Mouse (Mus musculus) limb, embryonic 11.5 days (tissue): ENCODE results near the gene Rxfp3. TPM values are rescaled to one million over a fixed set of nuclear protein-coding genes. Genes with fewer than 3 reads are reported as not detected.
A peak's percentile ranks its signal among the peaks of the same experiment; 100 is the strongest.

Experiments
- ATAC-seq: fragments of 200-750 bp; cut with Nextera tagmentation; 2 replicates; pipeline ENCODE4 v1.8.0; 2017; ENCODE audit warnings: low read depth; ENCODE audit not compliant: insufficient number of reproducible peaks, low FRiP score, low TSS enrichment
- DNase-seq: peaks from one replicate; pipeline ENCODE4 v3.0.0-alpha.2; 2015; ENCODE audit warnings: low spot score
- H3K27ac ChIP-seq: fragments of 300-500 bp; sonication (generic); replicated peaks from 2 replicates; pipeline ENCODE4 v1.5.1; 2014; ENCODE audit warnings: low read depth, mild to moderate bottlenecking, low read length
- H3K27me3 ChIP-seq: fragments of 300-500 bp; sonication (generic); 2 replicates; pipeline ENCODE4 v1.6.1; 2014; ENCODE audit warnings: mild to moderate bottlenecking, low read length, mixed read lengths; ENCODE audit not compliant: control insufficient read depth, insufficient read depth
- H3K36me3 ChIP-seq: fragments of 300-500 bp; sonication (generic); 2 replicates; pipeline ENCODE4 v1.6.1; 2014; ENCODE audit warnings: mild to moderate bottlenecking, low read length, moderate library complexity, mixed read lengths; ENCODE audit not compliant: control insufficient read depth, insufficient read depth
- H3K4me1 ChIP-seq: fragments of 300-500 bp; sonication (generic); 2 replicates; pipeline ENCODE4 v1.6.1; 2014; ENCODE audit warnings: low read length, mixed read lengths; ENCODE audit not compliant: control insufficient read depth, insufficient read depth
- H3K4me2 ChIP-seq: fragments of 300-500 bp; sonication (generic); 2 replicates; pipeline ENCODE4 v1.6.1; 2014; ENCODE audit warnings: low read depth, mild to moderate bottlenecking, moderate library complexity; ENCODE audit not compliant: severe bottlenecking
- H3K4me3 ChIP-seq: fragments of 300-500 bp; sonication (generic); 2 replicates; pipeline ENCODE4 v1.5.1; 2014; ENCODE audit warnings: low read depth, low read length
- H3K9ac ChIP-seq: fragments of 300-500 bp; sonication (generic); 2 replicates; pipeline ENCODE4 v1.6.1; 2014; ENCODE audit warnings: mild to moderate bottlenecking, low read length
- H3K9me3 ChIP-seq: fragments of 300-500 bp; sonication (generic); 2 replicates; pipeline ENCODE4 v1.6.1; 2016; ENCODE audit warnings: low read length; ENCODE audit not compliant: control insufficient read depth
- WGBS: fragments of 180-500 bp; shearing (Covaris S2); extraction: QIAGEN DNeasy Blood & Tissue Kit; methylation state at CpG from one replicate; pipeline ENCODE4 v1.1.7; 2014; 5-methylcytosine and 5-hydroxymethylcytosine counted together
- polyA plus RNA-seq: library from polyadenylated mRNA; unstranded; fragments of >200 nt; fragmentation: Nextera tagmentation; extraction: Ambion mirVana; gene quantifications from 2 replicates; pipeline ENCODE4 v1.2.1, GENCODE M21; 2014

Gene Rxfp3
- polyA plus RNA-seq, 1 experiment from 2014 or later, result 0.53 TPM

DNA sequence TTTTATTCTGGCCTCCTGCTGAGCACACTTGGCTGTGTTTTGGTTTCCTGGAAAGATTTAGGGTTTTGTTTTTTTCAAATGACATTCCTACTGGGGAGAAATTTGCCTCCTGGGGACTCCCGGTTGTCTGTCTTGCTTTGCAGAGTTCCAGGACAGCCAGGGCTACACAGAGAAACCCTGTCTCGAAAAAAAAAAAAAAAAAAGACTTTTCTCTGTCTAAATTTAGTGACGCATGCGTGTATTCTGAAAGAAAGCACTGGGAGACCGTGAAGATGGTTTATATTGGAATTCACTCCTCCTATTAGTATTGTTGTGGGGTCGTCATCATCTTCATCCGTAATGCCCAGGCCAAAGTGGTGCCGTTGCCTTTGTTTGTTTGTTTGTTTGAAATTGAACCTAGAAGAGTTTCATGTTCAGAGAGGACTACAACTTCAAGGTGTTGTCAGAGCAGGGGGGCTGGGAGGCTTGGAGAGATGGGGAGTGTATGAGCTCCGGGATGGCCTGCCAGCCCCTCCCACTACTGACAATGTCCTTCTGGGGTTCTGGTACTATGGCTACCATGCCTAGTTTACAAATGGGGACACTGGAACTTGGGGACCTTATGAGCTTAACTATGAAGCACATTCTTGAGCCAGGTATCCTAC lies 27.9 kb upstream of the Rxfp3 start:
- no peak for ATAC-seq
- no peak overlapping the region; the same call in 1 of the 2 replicates for H3K27ac ChIP-seq
- peak; percentile 26 for DNase-seq
- H3K36me3 ChIP-seq, result no peaks in the 10 kb centered on the region
- no peaks in the 10 kb centered on the region for H3K9me3 ChIP-seq
- no peaks in the 10 kb centered on the region for H3K27me3 ChIP-seq
- peak overlapping the region; percentile 28 for H3K4me3 ChIP-seq
- H3K4me1 ChIP-seq, result peaks cover 13% of the 10 kb centered on the region
- 18% methylated on average over 9 of the region's 9 CpGs for WGBS
- no peak overlapping the region for H3K9ac ChIP-seq
- H3K4me2 ChIP-seq, result peak overlapping the region; percentile 53

DNA sequence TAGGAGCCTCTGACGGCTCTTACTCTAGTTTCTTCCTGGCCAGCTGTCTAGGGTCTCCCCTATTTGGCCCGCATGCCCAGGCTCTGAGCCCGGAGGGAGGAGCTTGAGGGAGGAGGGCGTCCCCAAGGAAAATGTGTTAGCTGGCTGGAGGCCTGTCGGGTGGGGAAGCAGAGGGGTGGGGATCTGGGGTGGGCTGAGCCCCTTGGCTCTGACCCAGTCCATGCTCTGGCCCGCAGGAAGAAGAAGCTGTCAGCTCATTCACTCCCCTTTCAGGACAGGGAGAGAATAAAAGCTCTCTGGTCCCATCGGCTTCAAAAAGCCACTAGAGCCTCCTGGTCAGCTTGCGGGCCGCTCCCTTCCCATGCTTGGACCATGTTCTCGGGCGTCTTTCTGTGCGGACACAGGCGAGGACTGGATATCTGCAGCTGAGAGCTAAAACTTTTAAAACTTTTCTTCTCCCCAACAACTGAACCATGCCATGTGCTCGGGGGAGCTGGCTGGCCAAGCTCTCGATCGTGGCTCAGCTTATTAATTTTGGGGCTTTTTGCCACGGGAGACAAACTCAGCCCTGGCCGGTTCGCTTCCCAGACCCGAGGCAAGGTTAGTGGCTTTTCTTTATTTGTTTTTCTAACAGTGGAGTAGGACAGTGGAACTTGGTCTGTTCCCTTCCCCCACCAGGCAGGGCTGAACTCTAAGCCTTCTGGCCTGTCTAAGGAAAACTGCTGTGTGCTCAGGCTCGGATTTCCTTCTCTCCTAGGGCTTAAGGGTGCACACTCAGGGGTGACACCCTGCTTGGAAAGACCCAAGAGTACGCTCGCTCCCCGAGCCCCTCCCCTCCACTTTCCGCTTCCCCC lies 27.0 kb upstream of the Rxfp3 start, which contains the start of gene Adamts12:
Gene Adamts12, plus strand, starts transcription at position 233 of the 854 bp plus-strand sequence.
- Histone ChIP-seq H3K4me3 (peak within 1 kb of the TSS; percentile 28), H3K9me3 (no peaks in the 10 kb centered on the region), H3K27me3 (no peaks in the 10 kb centered on the region), H3K4me2 (peak within 1 kb of the TSS; percentile 53), H3K27ac (peak within 1 kb of the TSS; percentile 84), H3K36me3 (no peaks in the 10 kb centered on the region), H3K9ac (peak within 1 kb of the TSS; percentile 50), H3K4me1 (peaks cover 13% of the 10 kb centered on the region)
- DNase-seq (peak; percentile 68), ATAC-seq (peak; percentile 74)
- WGBS, result 2% methylated on average over 25 of the region's 25 CpGs

DNA sequence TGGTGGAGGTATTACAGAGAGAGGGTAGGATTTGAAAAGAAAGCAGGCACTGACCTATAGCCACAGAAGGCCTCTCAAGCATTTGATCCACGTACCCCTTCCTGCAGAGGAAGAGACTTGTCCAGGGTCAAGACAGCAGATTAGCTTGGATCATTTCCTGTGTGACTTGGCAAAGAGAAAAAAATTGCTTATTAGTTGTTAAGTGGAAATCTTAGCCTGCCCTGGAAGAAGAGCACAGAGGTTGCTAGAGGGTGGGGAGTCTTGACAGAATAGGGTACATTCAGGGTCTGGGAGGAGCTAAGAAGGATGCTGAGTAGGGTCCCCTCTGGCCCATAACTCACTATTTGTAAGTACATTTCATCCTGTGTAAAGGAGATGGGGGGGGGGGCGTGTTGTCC lies 26.4 kb upstream of the Rxfp3 start:
- 17% methylated on average over 2 of the region's 2 CpGs for WGBS
- Histone ChIP-seq H3K9me3 (no peaks in the 10 kb centered on the region), H3K27ac (peak overlapping the region; percentile 84), H3K9ac (no peak overlapping the region), H3K4me1 (peaks cover 13% of the 10 kb centered on the region), H3K4me2 (peak overlapping the region; percentile 53), H3K27me3 (no peaks in the 10 kb centered on the region), H3K4me3 (no peak overlapping the region), H3K36me3 (no peaks in the 10 kb centered on the region)
- DNase-seq (no peak), ATAC-seq (peak; percentile 28)

DNA sequence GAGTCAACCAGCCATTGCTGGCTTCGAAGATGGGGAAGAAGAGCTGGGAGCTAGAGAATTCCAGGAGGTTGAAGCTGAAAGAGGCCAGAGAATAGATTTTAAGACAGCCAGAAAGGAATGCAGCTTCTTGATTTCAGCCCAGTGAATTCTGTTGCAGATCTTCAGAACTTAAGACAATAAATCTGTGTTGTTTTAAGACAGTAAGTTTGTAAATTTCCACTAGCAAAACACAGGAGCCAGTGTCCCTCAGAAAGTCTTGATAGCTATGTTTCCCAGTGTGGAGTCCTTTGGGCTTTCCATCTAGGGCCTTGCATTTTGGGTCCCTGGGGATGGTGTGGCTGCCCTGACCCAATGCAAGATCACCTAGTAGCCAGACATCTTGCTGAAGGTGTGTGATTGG lies 25.1 kb upstream of the Rxfp3 start:
- H3K4me2 ChIP-seq, result no peak overlapping the region
- ATAC-seq (no peak), DNase-seq (no peak)
- 94% methylated on average over 1 of the region's 1 CpGs for WGBS
- no peaks in the 10 kb centered on the region for H3K36me3 ChIP-seq
- peaks cover 13% of the 10 kb centered on the region for H3K4me1 ChIP-seq
- no peaks in the 10 kb centered on the region for H3K27me3 ChIP-seq
- no peak overlapping the region for H3K4me3 ChIP-seq
- no peaks in the 10 kb centered on the region for H3K9me3 ChIP-seq
- no peak overlapping the region for H3K9ac ChIP-seq
- H3K27ac ChIP-seq, result no peak overlapping the region

DNA sequence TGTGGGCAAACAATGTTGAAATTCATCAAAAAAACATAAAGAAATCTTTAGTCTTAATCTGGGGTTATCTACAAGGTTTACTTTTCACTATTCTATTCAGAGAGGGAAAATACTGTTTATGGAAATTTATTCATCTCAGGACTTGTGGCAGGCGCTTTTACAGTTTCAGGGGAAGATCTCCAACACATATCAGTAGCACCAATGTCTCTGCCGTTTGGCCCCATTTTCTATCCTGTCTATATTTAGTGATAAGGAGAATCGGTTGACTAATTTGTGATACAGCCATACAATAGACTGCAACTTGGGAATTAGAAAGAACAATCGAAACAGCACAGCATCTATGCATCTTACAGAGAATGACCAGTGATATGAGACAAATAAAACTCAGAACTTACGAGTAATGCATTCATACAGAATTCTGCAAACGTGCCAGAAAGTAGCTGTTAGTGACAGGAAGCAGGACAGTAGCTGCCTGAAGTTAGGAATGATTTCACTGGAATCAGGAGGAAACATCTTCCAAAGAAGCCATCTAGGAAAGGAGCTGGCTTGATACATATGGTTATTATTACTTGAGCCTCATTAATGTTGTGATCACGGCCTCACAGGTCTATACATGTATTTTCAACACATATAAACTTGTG lies 16.8 kb upstream of the Rxfp3 start:
- Histone ChIP-seq H3K36me3 (no peaks in the 10 kb centered on the region), H3K9ac (no peak overlapping the region), H3K9me3 (no peaks in the 10 kb centered on the region), H3K4me3 (no peak overlapping the region), H3K27ac (no peak overlapping the region), H3K27me3 (no peaks in the 10 kb centered on the region), H3K4me1 (no peaks in the 10 kb centered on the region), H3K4me2 (no peak overlapping the region)
- no peak for ATAC-seq
- WGBS, result 80% methylated on average over 7 of the region's 7 CpGs
- no peak for DNase-seq

DNA sequence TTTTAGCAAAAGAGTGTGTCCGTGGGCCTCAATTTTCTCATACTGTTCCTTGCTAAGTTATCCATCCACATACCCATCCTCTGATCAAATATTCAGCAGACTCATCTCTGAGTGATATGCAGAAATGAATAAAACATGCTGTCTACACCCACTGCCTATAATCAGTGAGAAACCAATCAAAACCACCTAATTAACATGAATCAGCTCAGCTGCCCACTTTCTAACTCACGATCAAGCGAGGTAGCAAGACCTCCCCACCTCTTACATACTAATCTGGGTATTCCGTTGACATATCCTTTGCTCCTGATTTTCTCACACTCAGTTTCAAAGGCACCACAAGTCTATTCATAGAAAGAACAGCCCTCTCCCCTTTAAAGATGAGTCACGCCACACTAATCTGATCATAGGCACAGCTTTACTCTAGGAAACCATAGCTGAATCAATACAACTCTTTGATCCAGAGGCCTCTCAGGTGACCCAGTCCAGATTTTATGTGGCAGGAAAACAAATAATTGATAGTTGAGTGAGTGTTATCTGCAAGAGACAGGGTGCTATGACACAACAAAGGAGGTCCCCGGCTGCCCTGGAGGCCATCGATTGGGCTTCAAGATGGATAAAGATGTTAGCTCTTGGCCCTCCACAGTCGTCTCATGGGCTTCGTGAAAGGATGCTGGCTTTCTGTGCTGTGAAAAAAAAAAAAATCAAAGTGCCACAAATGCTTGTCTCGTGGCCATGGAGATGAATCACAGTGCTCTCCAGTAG lies 16.1 kb upstream of the Rxfp3 start:
- Histone ChIP-seq H3K9me3 (no peaks in the 10 kb centered on the region), H3K36me3 (no peaks in the 10 kb centered on the region), H3K9ac (no peak overlapping the region), H3K4me3 (no peak overlapping the region), H3K27me3 (no peaks in the 10 kb centered on the region), H3K4me2 (no peak overlapping the region), H3K4me1 (no peaks in the 10 kb centered on the region), H3K27ac (no peak overlapping the region)
- no peak for DNase-seq
- no peak for ATAC-seq
- 80% methylated on average over 10 of the region's 10 CpGs for WGBS

DNA sequence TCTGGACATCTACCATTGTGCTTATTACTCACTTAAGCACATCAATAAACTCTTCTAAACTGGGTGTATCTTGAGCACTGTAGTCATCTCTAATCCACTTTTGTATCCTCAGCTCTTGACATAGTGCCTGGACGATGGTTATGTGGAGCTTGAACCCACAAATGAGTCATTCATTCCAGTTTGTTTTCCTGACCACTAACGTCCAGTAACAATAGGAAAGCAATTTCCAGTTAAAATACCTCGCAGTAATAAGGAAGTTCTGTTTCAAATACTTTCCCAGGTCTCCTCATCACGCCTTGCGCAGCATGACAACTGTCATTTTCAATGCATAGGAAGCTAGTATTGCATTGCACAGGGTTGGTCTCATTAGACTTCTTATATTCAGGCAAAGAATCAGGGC lies 5.0 kb upstream of the Rxfp3 start:
- Histone ChIP-seq H3K27ac (no peak overlapping the region), H3K36me3 (no peaks in the 10 kb centered on the region), H3K9ac (no peak overlapping the region), H3K4me2 (no peak overlapping the region), H3K27me3 (peaks cover 3% of the 10 kb centered on the region; the same call in 1 of the 2 replicates), H3K4me3 (no peak overlapping the region), H3K4me1 (no peaks in the 10 kb centered on the region), H3K9me3 (no peaks in the 10 kb centered on the region)
- ATAC-seq (no peak), DNase-seq (no peak)
- 89% methylated on average over 5 of the region's 5 CpGs for WGBS

DNA sequence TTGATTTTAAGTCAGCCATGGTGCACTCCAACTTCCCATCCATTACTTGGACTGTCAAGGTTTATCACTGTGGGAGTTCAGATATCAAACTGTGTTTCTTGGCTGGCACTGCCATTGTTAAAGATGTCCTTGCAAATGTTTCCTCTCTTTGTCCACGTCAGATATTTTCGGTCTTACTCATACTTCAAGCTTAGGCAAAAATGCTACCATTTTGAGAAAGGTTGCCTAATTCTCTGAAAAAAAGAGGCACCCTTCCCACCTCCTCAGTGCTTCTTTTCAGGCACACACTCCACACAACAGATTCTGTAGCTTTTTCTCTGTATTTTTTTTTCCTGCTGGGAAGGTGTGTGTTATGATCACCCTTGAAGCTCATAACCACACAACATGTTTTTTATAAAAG lies 3.4 kb upstream of the Rxfp3 start:
- 94% methylated on average over 2 of the region's 2 CpGs for WGBS

More for the DNA sequence above, 3.4 kb upstream of the Rxfp3 start:
- Histone ChIP-seq H3K4me1 (peaks cover 12% of the 10 kb centered on the region), H3K27me3 (peaks cover 19% of the 10 kb centered on the region), H3K27ac (no peak overlapping the region), H3K9ac (no peak overlapping the region), H3K4me3 (no peak overlapping the region), H3K36me3 (no peaks in the 10 kb centered on the region), H3K4me2 (no peak overlapping the region), H3K9me3 (no peaks in the 10 kb centered on the region)
- ATAC-seq, result no peak
- DNase-seq, result no peak
